Mouse (Mus musculus): Measurements from ENCODE around the gene Cd72. TPM values are rescaled to one million over a fixed set of nuclear protein-coding genes. Genes with fewer than 3 reads are reported as not detected.
"Not testable (repeated sequence)": the region's sequence is repeated elsewhere in the genome, so short reads cannot be mapped to it uniquely, and the experiment has no call there.

The Cd72 gene
- polyA plus RNA-seq, 1 experiment from 2014 or later: 2.9 TPM

- peak overlapping the region; percentile 65 for H3K4me3 ChIP-seq
- no peak for ATAC-seq (ENCODE audit: low FRiP score, low read depth)
- no peaks in the 10 kb centered on the region for H3K9me3 ChIP-seq
- WGBS: 45% methylated on average over 12 of the region's 12 CpGs
- H3K4me1 ChIP-seq: peaks cover 20% of the 10 kb centered on the region
- peak overlapping the region; percentile 66 for H3K4me2 ChIP-seq (replicated peaks)
- peaks cover 16% of the 10 kb centered on the region for H3K27me3 ChIP-seq
- 0 out of 2 replicates have a peak, but pooled peaks cover 2% of the 10 kb centered on the region for H3K36me3 ChIP-seq
- peak overlapping the region; percentile 90 for H3K27ac ChIP-seq (replicated peaks)
- H3K9ac ChIP-seq (replicated peaks): no peak overlapping the region
Measured at GRCm38 (mm10) chr4:43492101-43492820, 37.8 kb upstream of the Cd72 start.

DNA sequence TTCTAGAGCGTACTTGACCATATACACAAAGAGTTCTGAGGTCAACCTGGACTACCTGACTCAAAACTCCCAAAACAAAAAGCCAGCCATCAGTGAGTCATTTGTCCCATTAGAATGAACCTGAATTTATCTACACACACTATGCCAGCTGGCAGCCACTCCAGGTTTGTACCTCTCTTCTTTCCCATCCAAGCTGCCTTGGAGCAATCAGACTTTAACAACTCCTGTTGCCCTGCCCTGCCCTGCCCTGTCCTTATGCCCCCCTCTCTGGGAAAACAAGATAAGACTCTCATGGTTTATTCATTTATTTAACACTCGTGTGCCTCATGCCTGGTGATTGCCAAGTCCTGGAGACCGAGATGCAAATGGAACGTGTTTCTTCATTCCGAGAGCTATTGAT is 36.4 kb upstream of the Cd72 start:
- ATAC-seq (ENCODE audit: low FRiP score, low read depth): no peak
- peaks cover 11% of the 10 kb centered on the region for H3K27me3 ChIP-seq
- WGBS: 79% methylated on average over 5 of the region's 5 CpGs

GRCm38 (mm10) chr4:43489611-43490010 is 35.2 kb upstream of the Cd72 start:
- WGBS: 96% methylated on average over 3 of the region's 3 CpGs
- no peaks in the 10 kb centered on the region for H3K9me3 ChIP-seq
- peaks cover 7% of the 10 kb centered on the region for H3K4me1 ChIP-seq
- no peaks in the 10 kb centered on the region for H3K36me3 ChIP-seq
- no peak overlapping the region for H3K4me3 ChIP-seq
- ATAC-seq (ENCODE audit: low FRiP score, low read depth): no peak
- H3K27ac ChIP-seq (replicated peaks): no peak overlapping the region
- no peak overlapping the region for H3K4me2 ChIP-seq (replicated peaks)
- H3K9ac ChIP-seq (replicated peaks): no peak overlapping the region
- H3K27me3 ChIP-seq: no peaks in the 10 kb centered on the region

More for the DNA sequence above, 36.4 kb upstream of the Cd72 start:
- Histone ChIP-seq H3K36me3 (0 out of 2 replicates have a peak, but pooled peaks cover 2% of the 10 kb centered on the region), H3K4me1 (peaks cover 7% of the 10 kb centered on the region), H3K4me3 (no peak overlapping the region), H3K4me2 (replicated peaks) (no peak overlapping the region), H3K9ac (replicated peaks) (no peak overlapping the region), H3K9me3 (no peaks in the 10 kb centered on the region), H3K27ac (replicated peaks) (no peak overlapping the region)

DNA sequence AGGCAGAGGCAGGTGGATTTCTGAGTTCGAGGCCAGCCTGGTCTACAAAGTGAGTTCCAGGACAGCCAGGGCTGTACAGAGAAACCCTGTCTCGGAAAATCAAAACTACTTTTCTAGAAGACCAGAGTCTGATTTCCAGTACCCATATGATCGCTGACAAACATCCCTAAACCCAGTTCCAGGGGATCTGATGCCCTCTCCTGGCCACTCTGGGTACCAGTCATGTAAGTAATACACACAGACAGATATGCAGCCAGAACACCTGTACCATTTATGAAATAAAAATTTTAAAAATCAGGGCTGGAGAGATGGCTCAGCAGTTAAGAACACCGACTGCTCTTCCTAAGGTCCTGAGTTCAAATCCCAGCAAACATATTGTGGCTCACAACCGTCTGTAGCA is 31.2 kb upstream of the Cd72 start:
- WGBS: 85% methylated on average over 5 of the region's 5 CpGs
- H3K27me3 ChIP-seq; H3K36me3 ChIP-seq; H3K4me1 ChIP-seq; H3K27ac ChIP-seq (replicated peaks); ATAC-seq (ENCODE audit: low FRiP score, low read depth); H3K9me3 ChIP-seq; H3K4me3 ChIP-seq; H3K4me2 ChIP-seq (replicated peaks); H3K9ac ChIP-seq (replicated peaks): not testable (repeated sequence)

GRCm38 (mm10) chr4:43483535-43484091 is 29.2 kb upstream of the Cd72 start, which contains the start of gene Sit1:
Gene Sit1, minus strand, starts transcription at chr4:43483734.
- no peak for ATAC-seq (ENCODE audit: low FRiP score, low read depth)
- Histone ChIP-seq H3K4me2 (replicated peaks) (no peak within 1 kb of the TSS), H3K27ac (replicated peaks) (no peak within 1 kb of the TSS), H3K9me3 (no peaks in the 10 kb centered on the region), H3K4me3 (no peak within 1 kb of the TSS), H3K36me3 (no peaks in the 10 kb centered on the region), H3K9ac (replicated peaks) (no peak within 1 kb of the TSS), H3K27me3 (0 out of 2 replicates have a peak, but pooled peaks cover 4% of the 10 kb centered on the region), H3K4me1 (no peaks in the 10 kb centered on the region)
- WGBS: 61% methylated on average over 12 of the region's 12 CpGs

DNA sequence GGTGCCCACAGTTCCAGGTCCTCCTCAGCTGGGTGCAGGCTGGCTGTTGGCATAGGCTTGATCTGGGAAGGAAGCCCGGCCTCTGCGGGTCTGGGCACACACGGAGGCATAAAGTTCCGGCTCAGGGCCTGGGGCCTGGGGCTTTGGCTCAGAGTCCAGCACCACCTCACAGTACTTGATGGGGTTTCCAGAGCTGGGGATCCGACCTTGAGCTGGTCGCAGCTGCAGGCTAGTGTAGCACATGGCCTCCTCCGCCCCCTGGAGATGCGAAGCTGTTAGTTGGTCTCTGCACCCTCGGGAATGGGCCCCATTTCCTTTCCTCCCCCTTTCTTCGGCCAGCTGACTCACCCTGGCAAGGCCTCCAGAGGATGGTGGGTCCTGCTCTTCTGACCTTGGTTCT is 28.2 kb upstream of the Cd72 start:
- Histone ChIP-seq H3K4me3 (no peak overlapping the region), H3K4me2 (replicated peaks) (no peak overlapping the region), H3K36me3 (no peaks in the 10 kb centered on the region), H3K27me3 (0 out of 2 replicates have a peak, but pooled peaks cover 4% of the 10 kb centered on the region), H3K9ac (replicated peaks) (no peak overlapping the region), H3K9me3 (no peaks in the 10 kb centered on the region), H3K4me1 (no peaks in the 10 kb centered on the region), H3K27ac (replicated peaks) (no peak overlapping the region)
- 72% methylated on average over 10 of the region's 10 CpGs for WGBS
- ATAC-seq (ENCODE audit: low FRiP score, low read depth): no peak

- Histone ChIP-seq H3K27me3 (0 out of 2 replicates have a peak, but pooled peaks cover 4% of the 10 kb centered on the region), H3K4me2 (replicated peaks) (no peak overlapping the region), H3K9ac (replicated peaks) (no peak overlapping the region), H3K4me1 (no peaks in the 10 kb centered on the region), H3K27ac (replicated peaks) (no peak overlapping the region), H3K9me3 (no peaks in the 10 kb centered on the region), H3K4me3 (no peak overlapping the region), H3K36me3 (no peaks in the 10 kb centered on the region)
- no peak for ATAC-seq (ENCODE audit: low FRiP score, low read depth)
- 84% methylated on average over 7 of the region's 7 CpGs for WGBS
Measured at GRCm38 (mm10) chr4:43481894-43482456, 27.5 kb upstream of the Cd72 start.

DNA sequence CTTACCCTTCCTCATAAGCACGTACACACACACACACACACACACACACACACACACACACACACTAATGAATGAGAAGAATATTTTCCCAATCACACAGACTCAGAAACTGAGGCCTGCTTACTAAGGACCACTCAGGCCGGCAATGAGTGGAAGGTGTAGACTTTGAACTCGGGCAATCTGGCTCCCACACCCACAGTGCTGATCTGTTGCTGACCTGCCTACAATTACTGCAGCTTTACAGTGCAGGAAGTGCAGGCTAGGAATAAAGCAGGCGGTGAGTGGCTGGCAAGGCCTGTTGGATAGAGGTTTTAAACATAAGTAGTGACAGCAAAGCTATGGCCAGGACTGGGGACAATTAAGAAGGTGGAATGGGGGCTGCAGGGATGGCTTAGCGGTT is 26.6 kb upstream of the Cd72 start:
- no peaks in the 10 kb centered on the region for H3K4me1 ChIP-seq
- no peak overlapping the region for H3K9ac ChIP-seq (replicated peaks)
- no peaks in the 10 kb centered on the region for H3K36me3 ChIP-seq
- H3K27ac ChIP-seq (replicated peaks): no peak overlapping the region
- no peak overlapping the region for H3K4me3 ChIP-seq
- H3K4me2 ChIP-seq (replicated peaks): no peak overlapping the region
- no peak for ATAC-seq (ENCODE audit: low FRiP score, low read depth)
- WGBS: 90% methylated on average over 5 of the region's 5 CpGs
- H3K9me3 ChIP-seq: no peaks in the 10 kb centered on the region
- 0 out of 2 replicates have a peak, but pooled peaks cover 4% of the 10 kb centered on the region for H3K27me3 ChIP-seq

- Histone ChIP-seq H3K9me3 (no peaks in the 10 kb centered on the region), H3K4me3 (no peak overlapping the region), H3K4me1 (no peaks in the 10 kb centered on the region), H3K9ac (replicated peaks) (no peak overlapping the region), H3K36me3 (no peaks in the 10 kb centered on the region), H3K27me3 (0 out of 2 replicates have a peak, but pooled peaks cover 4% of the 10 kb centered on the region), H3K4me2 (replicated peaks) (0 out of 2 replicates have a peak overlapping the region, but pooled peaks have one; percentile 11), H3K27ac (replicated peaks) (no peak overlapping the region)
- 48% methylated on average over 24 of the region's 24 CpGs for WGBS
- no peak for ATAC-seq (ENCODE audit: low FRiP score, low read depth)
Measured at GRCm38 (mm10) chr4:43478906-43479832, 24.7 kb upstream of the Cd72 start.

DNA sequence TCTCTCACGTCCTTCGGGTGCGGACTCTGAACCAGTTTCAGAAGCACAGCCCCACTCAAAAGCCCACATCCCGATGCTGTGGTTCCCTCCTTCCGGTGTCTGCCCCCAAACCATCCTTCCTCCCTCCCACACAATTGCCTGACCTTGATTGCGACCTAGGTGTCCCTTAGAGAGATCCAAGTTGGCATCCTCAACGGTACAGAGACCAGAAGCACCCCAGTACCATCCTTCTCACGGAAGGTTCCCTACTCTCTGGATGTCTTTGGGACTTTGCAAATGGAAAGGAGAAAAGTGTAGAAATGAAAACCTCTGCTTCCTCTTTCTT is 24.1 kb upstream of the Cd72 start:
- ATAC-seq (ENCODE audit: low FRiP score, low read depth): no peak
- H3K4me1 ChIP-seq: no peaks in the 10 kb centered on the region
- no peaks in the 10 kb centered on the region for H3K9me3 ChIP-seq
- no peak overlapping the region for H3K9ac ChIP-seq (replicated peaks)
- no peaks in the 10 kb centered on the region for H3K36me3 ChIP-seq
- H3K4me2 ChIP-seq (replicated peaks): peak overlapping the region; percentile 48
- no peak overlapping the region for H3K27ac ChIP-seq (replicated peaks)
- 39% methylated on average over 8 of the region's 8 CpGs for WGBS
- peak overlapping the region; percentile 35 for H3K4me3 ChIP-seq
- H3K27me3 ChIP-seq: 0 out of 2 replicates have a peak, but pooled peaks cover 4% of the 10 kb centered on the region

DNA sequence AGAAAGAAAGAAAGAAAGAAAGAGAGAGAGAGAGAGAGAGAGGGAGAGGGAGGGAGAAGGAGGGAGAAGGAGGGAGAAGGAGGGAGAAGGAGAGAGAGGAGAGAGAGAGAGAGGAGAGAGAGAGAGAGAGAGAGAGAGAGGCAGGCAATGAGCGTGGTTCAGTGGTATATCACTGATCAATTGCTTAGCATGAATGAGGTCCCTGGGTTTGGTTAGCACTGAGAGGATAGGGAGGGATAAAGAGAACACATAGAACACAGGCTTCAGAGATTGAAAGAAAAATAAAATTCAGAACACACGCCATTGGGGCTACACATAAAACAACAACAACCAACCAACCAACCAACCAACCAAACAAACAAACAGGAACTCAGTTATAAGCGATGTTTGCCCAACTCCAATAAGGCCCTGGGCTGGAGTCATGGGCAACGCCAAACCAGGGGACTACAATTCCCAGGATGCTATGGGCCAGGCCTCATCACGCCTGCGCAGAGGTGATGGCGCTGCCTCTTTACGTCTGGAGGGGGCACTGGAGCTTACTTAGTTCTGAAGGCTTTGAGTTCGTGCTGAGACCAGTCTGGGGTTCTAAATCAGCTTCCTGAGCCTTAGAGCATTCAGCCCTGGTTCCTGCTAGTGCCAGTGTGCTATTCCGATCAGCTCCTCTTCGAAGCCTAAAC is 23.6 kb upstream of the Cd72 start:
- ATAC-seq (ENCODE audit: low FRiP score, low read depth): peak; percentile 95
- 14% methylated on average over 10 of the region's 11 CpGs for WGBS
- no peaks in the 10 kb centered on the region for H3K4me1 ChIP-seq
- no peak overlapping the region for H3K27ac ChIP-seq (replicated peaks)
- H3K9me3 ChIP-seq: no peaks in the 10 kb centered on the region
- 0 out of 2 replicates have a peak, but pooled peaks cover 2% of the 10 kb centered on the region for H3K27me3 ChIP-seq
- H3K36me3 ChIP-seq: no peaks in the 10 kb centered on the region
- no peak overlapping the region for H3K9ac ChIP-seq (replicated peaks)
- H3K4me3 ChIP-seq: peak overlapping the region; percentile 35
- peak overlapping the region; percentile 48 for H3K4me2 ChIP-seq (replicated peaks)
